Mouse (Mus musculus): ENCODE data around the gene Rrp12.

- TF ChIP-seq CTCF (IDR thresholded peaks at IDR 0.05; ENCODE audit: low read depth, low read length) (no peak), POLR2A (IDR thresholded peaks at IDR 0.05; ENCODE audit: borderline replicate concordance, low read depth, low read length) (no peak)
These were observed 63.3 kb downstream of the Rrp12 start for GRCm38 (mm10) chr19:41832501-41833201.
